34 mouse cellular contexts compared by ENCODE assay signal in genomic region chr19:8842961-8843360, GRCm38 (mm10). TPM values are rescaled to one million over a fixed set of nuclear protein-coding genes. Genes with fewer than 3 reads are reported as not detected.
A peak's percentile ranks its signal among the peaks of the same experiment; 100 is the strongest.
DNase-seq lines count a peak whose midpoint lies in the region; ATAC-seq and TF ChIP-seq lines count a peak whose summit lies in the region.
"Had no signal": no experiment of that assay in that cellular context is flagged by ENCODE, and none has a peak within 500 bp of the region (broad histone marks: within the 10 kb centered on the region; RNA-seq: fewer than 3 reads in every experiment).

No protein-coding gene starts in this region.

- peak overlapping the region; percentile 46; the same call in 1 of the 2 replicates for H3K9ac ChIP-seq in forebrain, embryonic 13.5 days
- no peak overlapping the region for H3K9ac ChIP-seq in forebrain, embryonic 14.5 days (ENCODE audit: low read length)
- H3K9ac ChIP-seq: forebrain, embryonic 15.5 days; heart, embryonic 15.5 days; hindbrain, embryonic 13.5 days; kidney, embryonic 15.5 days; limb, embryonic 12.5 days; liver, embryonic 15.5 days; midbrain, embryonic 15.5 days; neural tube, embryonic 13.5 days had no signal

- no peak for ATAC-seq in forebrain, embryonic 13.5 days
- ATAC-seq in forebrain, embryonic 14.5 days, result no peak
- ATAC-seq: forebrain, embryonic 15.5 days; midbrain, embryonic 15.5 days; Patski had no signal

- peaks cover 27% of the 10 kb centered on the region for H3K4me1 ChIP-seq in forebrain, embryonic 13.5 days
- H3K4me1 ChIP-seq in forebrain, embryonic 14.5 days (ENCODE audit: control insufficient read depth, insufficient read depth, low read length), result peaks cover 11% of the 10 kb centered on the region
- peaks cover 45% of the 10 kb centered on the region for H3K4me1 ChIP-seq in bone marrow macrophage, adult 2 months (ENCODE audit: control insufficient read depth, insufficient read depth, low read length)

- H3K4me3 ChIP-seq in forebrain, embryonic 13.5 days, result no peak overlapping the region
- H3K4me3 ChIP-seq in forebrain, embryonic 14.5 days (ENCODE audit: low read depth, low read length), result no peak overlapping the region
- no peak overlapping the region for H3K4me3 ChIP-seq in bone marrow macrophage, adult 2 months (ENCODE audit: insufficient read depth, low read length)
- H3K4me3 ChIP-seq: forebrain, embryonic 15.5 days; heart, embryonic 15.5 days; hindbrain, embryonic 13.5 days; kidney, embryonic 15.5 days; layer of hippocampus, adult 2 months; left cerebral cortex, adult 2 months; limb, embryonic 12.5 days; liver, embryonic 15.5 days; midbrain, embryonic 10.5 days; midbrain, embryonic 15.5 days; neural tube, embryonic 13.5 days had no signal

- no peak overlapping the region for H3K27ac ChIP-seq in forebrain, embryonic 13.5 days
- H3K27ac ChIP-seq in forebrain, embryonic 14.5 days (ENCODE audit: low read depth, low read length), result no peak overlapping the region
- peak overlapping the region; percentile 73 for H3K27ac ChIP-seq in bone marrow macrophage, adult 2 months (ENCODE audit: insufficient read depth, low read depth, low read length)
- H3K27ac ChIP-seq: forebrain, embryonic 15.5 days; heart, embryonic 15.5 days; hindbrain, embryonic 13.5 days; kidney, embryonic 15.5 days; layer of hippocampus, adult 2 months; left cerebral cortex, adult 2 months; limb, embryonic 12.5 days; liver, embryonic 15.5 days; midbrain, embryonic 10.5 days; midbrain, embryonic 15.5 days; neural tube, embryonic 13.5 days; stomach, postnatal 0 days had no signal

- 83% methylated on average over 6 of the region's 6 CpGs for WGBS in forebrain, embryonic 13.5 days
- WGBS in forebrain, embryonic 14.5 days, result 87% methylated on average over 6 of the region's 6 CpGs

- TF ChIP-seq CTCF in bone marrow macrophage, adult 2 months (IDR thresholded peaks at IDR 0.05; ENCODE audit: low read depth, low read length), result no peak

- no peak overlapping the region for H3K4me2 ChIP-seq in forebrain, embryonic 13.5 days
- H3K4me2 ChIP-seq in forebrain, embryonic 14.5 days (ENCODE audit: low read length), result no peak overlapping the region
- H3K4me2 ChIP-seq: forebrain, embryonic 15.5 days; heart, embryonic 15.5 days; hindbrain, embryonic 13.5 days; kidney, embryonic 15.5 days; limb, embryonic 12.5 days; liver, embryonic 15.5 days; midbrain, embryonic 15.5 days; neural tube, embryonic 13.5 days had no signal

- DNase-seq in forebrain, embryonic 14.5 days (ENCODE audit: low spot score), result no peak
- DNase-seq in lung, adult 18-20 months, result peak; percentile 55 to 67
- no peak for DNase-seq in lung, postnatal 4 days
- DNase-seq in lung, postnatal 36 days, result peak; percentile 75
- DNase-seq in kidney, postnatal 36 days, result no peak
- DNase-seq: cerebellum, adult 8-10 months; cerebellum, postnatal 25 days; gastrocnemius, postnatal 36 days; kidney, adult 18-20 months; kidney, postnatal 25 days; right cerebral cortex, postnatal 4 days; thymus, adult 18-20 months; thymus, postnatal 25 days had no signal

- no peaks in the 10 kb centered on the region for H3K9me3 ChIP-seq in forebrain, embryonic 13.5 days (replicated peaks)
- H3K9me3 ChIP-seq in forebrain, embryonic 14.5 days (replicated peaks; ENCODE audit: control insufficient read depth, low read length), result no peaks in the 10 kb centered on the region
- H3K9me3 ChIP-seq: forebrain, embryonic 15.5 days; G1E; heart, embryonic 15.5 days; hindbrain, embryonic 13.5 days; kidney, embryonic 15.5 days; limb, embryonic 12.5 days; liver, embryonic 15.5 days; midbrain, embryonic 10.5 days; midbrain, embryonic 15.5 days; neural tube, embryonic 13.5 days had no signal

- H3K27me3 ChIP-seq in forebrain, embryonic 13.5 days, result no peaks in the 10 kb centered on the region
- no peaks in the 10 kb centered on the region for H3K27me3 ChIP-seq in forebrain, embryonic 14.5 days (replicated peaks; ENCODE audit: control insufficient read depth, insufficient read depth, low read length)
- H3K27me3 ChIP-seq: forebrain, embryonic 15.5 days; heart, embryonic 15.5 days; hindbrain, embryonic 13.5 days; kidney, embryonic 15.5 days; limb, embryonic 12.5 days; liver, embryonic 15.5 days; midbrain, embryonic 15.5 days; neural tube, embryonic 13.5 days; Patski had no signal

- peaks cover 40% of the 10 kb centered on the region for H3K36me3 ChIP-seq in forebrain, embryonic 13.5 days (ENCODE audit: poor library complexity, severe bottlenecking)
- H3K36me3 ChIP-seq in forebrain, embryonic 14.5 days (ENCODE audit: control insufficient read depth, insufficient read depth, low read length), result peaks cover 56% of the 10 kb centered on the region

- no peak for TF ChIP-seq POLR2A in bone marrow macrophage, adult 2 months (IDR thresholded peaks at IDR 0.05; ENCODE audit: borderline replicate concordance, low read depth, low read length)

RNA-seq across cellular contexts. Expression of gene Gng3, which starts 4.0 kb away (rescaled TPM):
- polyA plus RNA-seq in forebrain, embryonic 13.5 days (2015; fragmentation: Nextera tagmentation; extraction: Ambion mirVana), result 198 and 204 TPM in 2 replicates
- 346 and 353 TPM in 2 replicates for polyA plus RNA-seq in forebrain, embryonic 14.5 days (2014; fragmentation: Nextera tagmentation; extraction: Ambion mirVana)
- not detected in 2 replicates for polyA plus RNA-seq in bone marrow macrophage, adult 2 months (2012; ENCODE audit: insufficient read depth, insufficient read length, missing spikeins)
- polyA plus RNA-seq: G1E had no signal

RNA-seq across cellular contexts. Expression of gene Bscl2, which starts 5.7 kb away (rescaled TPM):
- 66.9 and 72.1 TPM in 2 replicates for polyA plus RNA-seq in forebrain, embryonic 13.5 days (2015; fragmentation: Nextera tagmentation; extraction: Ambion mirVana)
- 66.0 and 77.8 TPM in 2 replicates for polyA plus RNA-seq in forebrain, embryonic 14.5 days (2014; fragmentation: Nextera tagmentation; extraction: Ambion mirVana)
- polyA plus RNA-seq in bone marrow macrophage, adult 2 months (2012; ENCODE audit: insufficient read depth, insufficient read length, missing spikeins), result 77.4 and 81.8 TPM in 2 replicates

RNA-seq across cellular contexts. Expression of gene Lrrn4cl, which starts 7.6 kb away (rescaled TPM):
- polyA plus RNA-seq in forebrain, embryonic 13.5 days (2015; fragmentation: Nextera tagmentation; extraction: Ambion mirVana), result 0.28 and 0.39 TPM in 2 replicates
- polyA plus RNA-seq in forebrain, embryonic 14.5 days (2014; fragmentation: Nextera tagmentation; extraction: Ambion mirVana), result 0.15 and 0.29 TPM in 2 replicates
- not detected in 2 replicates for polyA plus RNA-seq in bone marrow macrophage, adult 2 months (2012; ENCODE audit: insufficient read depth, insufficient read length, missing spikeins)
- polyA plus RNA-seq: G1E had no signal

RNA-seq across cellular contexts. Expression of gene AC129217.1, which starts 13.4 kb away (rescaled TPM):
- not detected in 2 replicates for polyA plus RNA-seq in forebrain, embryonic 13.5 days (2015; fragmentation: Nextera tagmentation; extraction: Ambion mirVana)
- not detected in 2 replicates for polyA plus RNA-seq in forebrain, embryonic 14.5 days (2014; fragmentation: Nextera tagmentation; extraction: Ambion mirVana)
- 45.4 and 59.2 TPM in 2 replicates for polyA plus RNA-seq in bone marrow macrophage, adult 2 months (2012; ENCODE audit: insufficient read depth, insufficient read length, missing spikeins)
- polyA plus RNA-seq: embryonic facial prominence, embryonic 11.5 days; forebrain, embryonic 15.5 days; frontal cortex, adult 2 months; heart, embryonic 15.5 days; hindbrain, embryonic 13.5 days; kidney, embryonic 15.5 days; limb, embryonic 12.5 days; liver, adult 2 months; liver, embryonic 15.5 days; lung, embryonic 16.5 days; midbrain, embryonic 10.5 days; midbrain, embryonic 15.5 days; neural tube, embryonic 13.5 days; spleen, adult 2 months; stomach, postnatal 0 days had no signal

RNA-seq across cellular contexts. Expression of gene Hnrnpul2, which starts 23.2 kb away (rescaled TPM):
- 6.4 and 6.8 TPM in 2 replicates for polyA plus RNA-seq in forebrain, embryonic 13.5 days (2015; fragmentation: Nextera tagmentation; extraction: Ambion mirVana)
- polyA plus RNA-seq in forebrain, embryonic 14.5 days (2014; fragmentation: Nextera tagmentation; extraction: Ambion mirVana), result 7.2 and 7.4 TPM in 2 replicates
- 94.2 and 102 TPM in 2 replicates for polyA plus RNA-seq in bone marrow macrophage, adult 2 months (2012; ENCODE audit: insufficient read depth, insufficient read length, missing spikeins)

Comparison
In these comparisons a context has a peak if more than half of its experiments do, and no peak if none do; other contexts are left out.
1. DNase-seq: peak in lung, adult 18-20 months (2 of 2) and lung, postnatal 36 days (single experiment); none in forebrain, embryonic 14.5 days (single experiment), lung, postnatal 4 days (0 of 2) and kidney, postnatal 36 days (0 of 2).
2. RNA of gene Gng3, which starts 4.0 kb away (polyA plus RNA-seq): 346 to 353 TPM in forebrain, embryonic 14.5 days and 198 to 204 TPM in forebrain, embryonic 13.5 days; not detected in bone marrow macrophage, adult 2 months; every median in the first group is over 100 times any median in the second.